Mouse (Mus musculus) macrophage (primary cell): Measurements from ENCODE around the gene Morc2a. TPM values are rescaled to one million over a fixed set of nuclear protein-coding genes. Genes with fewer than 3 reads are reported as not detected.

Experiments
- H3K27ac ChIP-seq: fragments of 350-480 bp; formaldehyde crosslinking; 2 replicates; pipeline ENCODE4 v1.9.0; 2021
- H3K36me3 ChIP-seq: fragments of 350-480 bp; formaldehyde crosslinking; 2 replicates; pipeline ENCODE4 v1.9.0; 2021; ENCODE audit errors: inconsistent target
- H3K4me3 ChIP-seq: fragments of 350-480 bp; formaldehyde crosslinking; 2 replicates; pipeline ENCODE4 v1.9.0; 2021; ENCODE audit errors: inconsistent target
- H3K79me2 ChIP-seq: fragments of 350-480 bp; formaldehyde crosslinking; 2 replicates; pipeline ENCODE4 v1.9.0; 2021; ENCODE audit errors: inconsistent target
- WGBS: methylation state at CpG from one replicate; pipeline ENCODE4 v1.1.7; 2026; ENCODE audit warnings: inconsistent platforms; ENCODE audit not compliant: missing documents; 5-methylcytosine and 5-hydroxymethylcytosine counted together
- polyA plus RNA-seq: library from polyadenylated mRNA; stranded (reverse); fragments of 250-400 nt; gene quantifications from 3 replicates; pipeline ENCODE4 v1.2.4, GENCODE M21; 2018; ENCODE audit warnings: inconsistent platforms

Morc2a gene
- polyA plus RNA-seq, 1 experiment from 2014 or later: 23.7 TPM

DNA sequence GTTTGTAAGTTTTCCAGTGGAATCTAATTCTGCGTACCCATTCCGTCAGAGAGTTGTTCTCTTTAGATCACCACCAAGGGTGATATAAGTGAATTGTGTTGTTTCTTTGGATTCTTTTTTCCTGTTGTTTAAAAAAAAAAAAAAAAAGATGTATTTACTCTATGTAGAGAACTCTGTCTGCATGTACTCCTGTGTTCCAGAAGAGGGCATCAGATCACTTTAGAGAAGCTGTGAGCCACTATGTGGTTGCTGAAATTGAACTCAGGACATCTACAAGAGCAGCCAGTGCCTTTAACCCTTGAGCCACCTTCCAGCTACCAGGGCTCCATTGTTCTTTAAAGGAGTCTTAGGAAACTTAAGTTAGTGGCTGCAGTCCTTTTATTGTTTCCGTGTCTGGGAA is 48.5 kb downstream of the Morc2a start:
- 100% methylated on average over 3 of the region's 3 CpGs for whole genome bisulfite sequencing
- H3K36me3 ChIP-seq: no peaks in the 10 kb centered on the region
- no peak overlapping the region for H3K4me3 ChIP-seq
- no peaks in the 10 kb centered on the region for H3K79me2 ChIP-seq
- H3K27ac ChIP-seq: no peak overlapping the region

- 88% methylated on average over 7 of the region's 7 CpGs for WGBS
- no peaks in the 10 kb centered on the region for H3K79me2 ChIP-seq
- no peak overlapping the region for H3K27ac ChIP-seq
- H3K36me3 ChIP-seq: no peaks in the 10 kb centered on the region
- no peak overlapping the region for H3K4me3 ChIP-seq
These were observed 54.4 kb downstream of the Morc2a start for GRCm38 (mm10) chr11:3703089-3703992.

DNA sequence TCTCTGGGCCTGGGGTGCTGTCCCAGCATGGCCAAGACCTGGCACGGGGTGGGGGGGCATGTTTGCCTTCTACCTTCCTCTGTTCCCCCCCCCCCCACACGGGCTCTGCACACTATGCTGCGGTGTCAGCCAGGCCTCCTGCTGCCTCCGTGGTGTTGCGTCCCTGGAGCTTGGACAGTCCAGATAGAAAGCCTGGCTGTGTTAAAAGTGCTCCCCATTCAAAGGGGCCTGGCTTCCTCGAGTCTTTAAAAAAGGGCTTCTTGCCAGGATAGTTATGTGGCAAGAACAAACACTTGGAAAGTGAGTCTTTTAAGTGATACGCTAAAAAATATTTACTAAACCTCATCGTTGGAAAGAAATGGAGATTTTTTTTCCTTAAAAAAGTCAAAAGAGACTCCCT is 55.4 kb downstream of the Morc2a start:
- 90% methylated on average over 6 of the region's 8 CpGs for WGBS

DNA sequence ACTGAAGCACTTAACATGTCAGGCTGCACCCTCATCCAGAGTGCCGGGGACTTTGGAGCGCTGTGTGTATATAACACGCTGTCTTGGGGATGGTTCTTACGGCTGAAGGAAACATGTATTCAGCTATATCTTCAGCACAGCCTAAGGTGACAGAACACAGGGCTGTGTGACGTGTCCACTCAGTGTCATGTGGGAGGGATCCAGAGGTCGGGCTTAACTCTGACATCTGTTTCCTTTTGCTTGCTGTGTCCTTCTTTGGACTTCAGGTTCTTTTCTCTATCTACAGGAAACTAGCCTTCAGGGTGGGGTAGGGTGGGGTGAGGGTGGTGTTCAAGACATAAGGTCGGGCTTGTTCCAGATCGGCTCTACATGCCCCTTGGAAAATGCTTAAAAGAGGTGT is 58.1 kb downstream of the Morc2a start:
- H3K36me3 ChIP-seq: no peaks in the 10 kb centered on the region
- WGBS: 71% methylated on average over 8 of the region's 8 CpGs
- no peak overlapping the region for H3K4me3 ChIP-seq
- no peaks in the 10 kb centered on the region for H3K79me2 ChIP-seq
- no peak overlapping the region for H3K27ac ChIP-seq

More for the DNA sequence above, 55.4 kb downstream of the Morc2a start:
- Histone ChIP-seq H3K36me3 (no peaks in the 10 kb centered on the region), H3K4me3 (no peak overlapping the region), H3K27ac (no peak overlapping the region), H3K79me2 (no peaks in the 10 kb centered on the region)

DNA sequence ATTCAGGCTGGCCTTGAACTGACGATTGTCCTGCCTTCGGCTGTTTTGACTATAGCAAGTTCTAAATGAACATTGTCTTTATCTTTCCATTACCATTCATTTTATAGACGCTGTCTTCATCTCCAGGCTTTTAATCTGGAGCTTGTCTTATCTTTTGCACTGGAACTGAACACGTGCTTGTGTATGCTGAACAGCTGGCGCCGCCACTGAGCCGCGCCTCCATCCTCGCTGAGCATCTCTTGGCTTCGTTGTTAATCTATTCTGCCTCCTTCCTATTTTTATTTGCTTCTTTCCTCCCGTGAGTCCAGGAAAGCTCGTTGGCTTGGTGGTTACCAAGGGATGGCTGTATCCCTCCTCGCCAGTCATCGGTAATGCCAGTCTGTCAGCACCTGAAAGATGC is 61.2 kb downstream of the Morc2a start:
- H3K36me3 ChIP-seq: no peaks in the 10 kb centered on the region
- 82% methylated on average over 14 of the region's 14 CpGs for WGBS

GRCm38 (mm10) chr11:3714486-3714885 is 65.5 kb downstream of the Morc2a start:
- H3K36me3 ChIP-seq: no peaks in the 10 kb centered on the region
- no peaks in the 10 kb centered on the region for H3K79me2 ChIP-seq
- H3K27ac ChIP-seq: no peak overlapping the region
- no peak overlapping the region for H3K4me3 ChIP-seq
- 37% methylated on average over 15 of the region's 15 CpGs for WGBS

More for the DNA sequence above, 61.2 kb downstream of the Morc2a start:
- no peak overlapping the region for H3K27ac ChIP-seq
- no peak overlapping the region for H3K4me3 ChIP-seq
- H3K79me2 ChIP-seq: no peaks in the 10 kb centered on the region

DNA sequence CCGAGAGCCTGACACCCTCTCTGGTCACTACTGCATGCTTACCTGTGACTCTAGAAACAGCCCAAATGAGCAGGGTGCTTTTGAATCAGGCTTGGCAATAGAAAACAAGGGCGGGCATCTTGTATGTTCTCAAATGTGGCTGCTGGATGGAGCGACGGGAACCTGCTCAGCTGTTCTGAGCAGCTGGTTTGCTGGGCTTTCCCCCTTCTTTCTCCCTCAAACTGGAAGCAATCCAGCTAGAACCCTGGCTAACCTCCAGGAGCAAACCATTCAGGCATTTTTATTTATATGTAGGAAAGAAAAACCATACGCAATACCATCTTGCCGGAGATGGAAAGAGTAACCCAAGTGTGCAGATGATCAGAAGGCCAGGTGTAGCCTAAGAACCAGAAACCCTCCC is 67.7 kb downstream of the Morc2a start:
- WGBS: 89% methylated on average over 6 of the region's 6 CpGs
- H3K36me3 ChIP-seq: no peaks in the 10 kb centered on the region

DNA sequence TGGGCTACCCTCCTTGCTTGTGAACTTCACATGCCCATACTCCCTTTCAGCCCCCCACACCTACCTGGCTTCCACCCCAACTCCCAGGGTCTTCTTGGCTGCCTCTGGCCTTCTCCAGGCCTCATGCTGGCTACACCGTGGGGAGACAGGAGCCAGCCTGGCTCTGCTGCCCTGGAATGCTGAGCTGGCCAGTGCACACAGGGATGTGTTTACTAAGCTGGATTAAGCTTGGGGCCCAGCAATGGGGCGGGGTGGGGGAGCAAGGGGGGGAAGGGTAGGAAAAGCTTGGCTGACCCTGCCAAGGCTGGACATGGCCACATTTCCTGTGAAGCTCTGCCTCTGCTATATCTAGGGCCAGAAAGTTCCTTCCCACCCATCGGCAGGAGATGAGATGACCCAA is 73.0 kb downstream of the Morc2a start:
- Histone ChIP-seq H3K4me3 (no peak overlapping the region), H3K36me3 (no peaks in the 10 kb centered on the region), H3K79me2 (no peaks in the 10 kb centered on the region), H3K27ac (no peak overlapping the region)
- WGBS: 86% methylated on average over 2 of the region's 3 CpGs

More for the DNA sequence above, 67.7 kb downstream of the Morc2a start:
- no peaks in the 10 kb centered on the region for H3K79me2 ChIP-seq
- H3K27ac ChIP-seq: no peak overlapping the region
- H3K4me3 ChIP-seq: no peak overlapping the region

- Histone ChIP-seq H3K79me2 (no peaks in the 10 kb centered on the region), H3K36me3 (no peaks in the 10 kb centered on the region), H3K4me3 (no peak overlapping the region), H3K27ac (no peak overlapping the region)
- whole genome bisulfite sequencing: 64% methylated on average over 3 of the region's 3 CpGs
These were observed 73.9 kb downstream of the Morc2a start for GRCm38 (mm10) chr11:3722861-3723260.

DNA sequence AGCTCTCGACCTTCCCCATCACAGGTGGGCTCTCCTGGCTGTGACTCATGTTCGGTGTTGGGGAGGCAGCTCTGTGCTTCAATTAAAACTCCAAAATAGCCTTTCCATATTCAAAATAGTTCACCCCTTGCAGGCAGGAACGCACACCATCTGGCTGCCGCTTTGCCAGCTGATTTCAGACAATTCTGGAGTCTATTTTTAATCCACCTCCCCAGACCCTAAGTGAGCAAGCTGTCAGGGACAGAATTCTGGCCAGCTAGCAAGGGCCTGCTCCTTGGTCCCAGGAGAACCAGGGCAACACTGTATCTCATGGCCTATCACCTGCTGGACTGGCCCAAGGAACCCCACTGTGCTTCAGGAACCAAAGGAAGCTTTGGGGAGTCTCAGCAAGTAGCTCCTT is 74.9 kb downstream of the Morc2a start:
- H3K36me3 ChIP-seq: no peaks in the 10 kb centered on the region
- no peak overlapping the region for H3K27ac ChIP-seq
- 76% methylated on average over 4 of the region's 4 CpGs for WGBS
- no peaks in the 10 kb centered on the region for H3K79me2 ChIP-seq
- H3K4me3 ChIP-seq: no peak overlapping the region

DNA sequence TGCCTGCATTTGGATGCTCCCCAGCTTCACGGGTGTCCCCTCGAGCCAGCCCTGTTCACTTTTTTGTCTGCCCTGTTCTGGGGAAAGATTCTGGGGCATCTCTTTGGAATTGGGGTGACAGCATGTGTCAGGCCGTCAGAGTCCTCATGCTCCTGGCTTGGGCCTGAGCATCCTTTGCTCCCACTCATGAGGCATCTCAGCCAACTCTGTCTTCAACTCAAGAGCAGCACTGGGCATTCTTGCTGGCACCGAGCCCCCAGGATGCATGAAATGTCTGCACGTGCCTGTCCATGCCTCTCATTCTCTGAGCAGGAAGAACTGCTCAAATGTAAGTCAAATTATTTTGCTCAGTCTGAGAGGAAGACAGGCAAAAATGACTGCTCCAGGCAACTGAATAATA is 75.7 kb downstream of the Morc2a start:
- no peaks in the 10 kb centered on the region for H3K79me2 ChIP-seq
- H3K36me3 ChIP-seq: no peaks in the 10 kb centered on the region
- no peak overlapping the region for H3K4me3 ChIP-seq
- 73% methylated on average over 5 of the region's 5 CpGs for WGBS
- no peak overlapping the region for H3K27ac ChIP-seq

DNA sequence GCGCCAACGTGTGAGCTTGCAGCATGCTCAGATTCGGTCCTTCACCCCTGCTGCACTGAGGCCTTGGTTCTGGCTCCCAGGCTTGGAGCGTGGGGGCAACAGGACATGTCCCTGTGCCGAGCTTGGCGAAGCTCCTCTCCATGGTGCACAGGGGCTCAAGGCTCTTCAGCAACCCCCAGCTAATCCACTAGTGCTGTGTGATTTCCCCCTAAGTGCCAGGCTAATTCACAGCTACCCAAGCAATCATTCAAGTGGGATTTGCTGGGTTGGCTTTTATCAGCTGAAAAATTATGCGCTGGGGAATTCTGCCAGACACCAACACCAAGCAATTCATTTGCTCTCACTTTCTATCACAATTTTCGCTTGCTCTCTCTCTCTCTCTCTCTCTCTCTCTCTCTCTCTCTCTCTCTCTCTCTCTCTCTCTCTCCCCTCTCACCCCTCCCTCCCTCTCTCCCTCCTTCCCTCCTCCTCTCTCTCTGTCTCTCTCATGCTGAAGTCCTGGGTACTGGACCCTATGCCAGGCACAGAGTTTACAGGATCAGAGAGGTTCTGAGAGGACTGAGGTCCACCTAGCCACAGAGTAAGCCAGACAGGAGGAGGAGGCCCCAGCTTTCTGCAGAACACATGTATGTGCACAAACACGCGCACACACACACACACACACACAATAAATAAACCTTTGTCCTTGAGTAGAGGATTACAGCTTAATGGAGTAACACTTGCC is 76.5 kb downstream of the Morc2a start:
- Histone ChIP-seq H3K36me3 (no peaks in the 10 kb centered on the region), H3K79me2 (no peaks in the 10 kb centered on the region), H3K4me3 (no peak overlapping the region), H3K27ac (no peak overlapping the region)
- 74% methylated on average over 10 of the region's 10 CpGs for WGBS

DNA sequence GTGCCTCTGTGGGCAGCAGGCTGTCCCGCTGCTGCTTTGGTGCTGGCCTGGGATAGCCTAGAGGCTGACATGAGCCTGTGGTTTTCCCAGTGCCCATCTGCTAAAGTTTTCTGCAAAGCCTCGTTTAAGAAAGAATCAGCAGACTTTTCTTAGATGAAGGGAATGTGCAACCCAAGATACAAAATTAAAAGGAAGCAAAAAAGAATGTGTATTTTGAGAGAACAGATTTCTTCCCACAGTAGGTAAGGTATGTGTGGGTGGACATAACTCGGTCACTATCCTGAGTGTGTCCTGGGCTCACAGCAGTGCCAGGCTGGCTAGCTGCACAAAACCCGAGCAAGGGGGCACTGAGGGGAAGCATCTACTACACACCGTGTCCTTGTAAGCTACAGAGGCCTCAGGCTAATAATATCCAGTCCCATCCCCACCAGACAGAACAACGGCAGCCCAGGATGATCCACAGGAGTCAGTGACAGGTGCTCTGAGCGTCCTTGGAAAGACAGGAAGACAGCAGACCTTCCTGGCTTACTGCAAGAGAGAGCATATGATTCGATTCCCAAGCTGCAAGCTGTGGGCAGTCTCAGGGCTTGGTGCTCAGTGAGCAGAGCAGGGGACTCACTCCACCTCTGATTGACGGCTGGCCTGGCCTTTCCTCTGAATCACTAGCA is 78.6 kb downstream of the Morc2a start:
- no peaks in the 10 kb centered on the region for H3K36me3 ChIP-seq
- H3K27ac ChIP-seq: no peak overlapping the region
- 82% methylated on average over 9 of the region's 9 CpGs for WGBS
- H3K79me2 ChIP-seq: no peaks in the 10 kb centered on the region
- no peak overlapping the region for H3K4me3 ChIP-seq

- no peaks in the 10 kb centered on the region for H3K79me2 ChIP-seq
- H3K27ac ChIP-seq: no peak overlapping the region
- no peak overlapping the region for H3K4me3 ChIP-seq
- WGBS: 92% methylated on average over 4 of the region's 4 CpGs
- H3K36me3 ChIP-seq: no peaks in the 10 kb centered on the region
These were observed 82.5 kb downstream of the Morc2a start for GRCm38 (mm10) chr11:3731469-3731868.
